Mouse (Mus musculus) liver, adult 2 months (tissue): ENCODE measurements around the gene Sec14l3. TPM values are rescaled to one million over a fixed set of nuclear protein-coding genes. Genes with fewer than 3 reads are reported as not detected.
"Not testable (repeated sequence)": the region's sequence is repeated elsewhere in the genome, so short reads cannot be mapped to it uniquely, and the experiment has no call there.

ENCODE experiments used
- DNase-seq: peaks from one replicate; pipeline ENCODE4 v3.0.0-alpha.2; 2011; ENCODE audit warnings: low read depth, low spot score; ENCODE audit errors: extremely low read depth
- H3K27ac ChIP-seq: fragments of 200-500 bp; replicated peaks from 2 replicates; pipeline ENCODE4 v1.5.1; 2012; ENCODE audit warnings: low read depth, mild to moderate bottlenecking, control low read depth, inconsistent platforms, low read length; ENCODE audit not compliant: insufficient read depth
- H3K27me3 ChIP-seq: fragments of 200-500 bp; 2 replicates; pipeline ENCODE4 v1.6.1; 2012; ENCODE audit warnings: mild to moderate bottlenecking, moderate library complexity, low read length, inconsistent platforms; ENCODE audit not compliant: control insufficient read depth, insufficient read depth
- H3K36me3 ChIP-seq: fragments of 200-500 bp; 2 replicates; pipeline ENCODE4 v1.6.1; 2012; ENCODE audit warnings: low read length, inconsistent platforms; ENCODE audit not compliant: control insufficient read depth, insufficient read depth
- H3K4me1 ChIP-seq: fragments of 200-500 bp; 2 replicates; pipeline ENCODE4 v1.6.1; 2011; ENCODE audit warnings: low read length; ENCODE audit not compliant: control insufficient read depth, insufficient read depth
- H3K4me3 ChIP-seq: fragments of 200-500 bp; 2 replicates; pipeline ENCODE4 v1.5.1; 2011; ENCODE audit warnings: low read depth, mild to moderate bottlenecking, control low read depth, low read length, moderate library complexity; ENCODE audit not compliant: insufficient read depth
- H3K79me2 ChIP-seq: fragments of 200-500 bp; 2 replicates; pipeline ENCODE4 v1.6.1; 2012; ENCODE audit warnings: inconsistent platforms, mild to moderate bottlenecking, low read length, moderate library complexity; ENCODE audit not compliant: control insufficient read depth, insufficient read depth
- H3K9ac ChIP-seq: fragments of 200-500 bp; 2 replicates; pipeline ENCODE4 v1.6.1; 2012; ENCODE audit warnings: low read depth, mild to moderate bottlenecking, control low read depth, inconsistent platforms, low read length
- CTCF ChIP-seq: fragments of 200-500 bp; IDR thresholded peaks from 2 replicates; pipeline ENCODE4 v1.5.1; 2011; ENCODE audit warnings: low read depth, low read length, control low read depth
- POLR2A ChIP-seq: fragments of 200-500 bp; IDR thresholded peaks from 2 replicates; pipeline ENCODE4 v1.6.1; 2011; ENCODE audit warnings: low read length, control low read depth; ENCODE audit not compliant: insufficient read depth; ENCODE audit errors: extremely low read depth
- WGBS: fragments of 180-500 bp; shearing (Covaris S2); methylation state at CpG from one replicate; pipeline ENCODE4 v1.1.7; 2018; 5-methylcytosine and 5-hydroxymethylcytosine counted together
- polyA plus RNA-seq: library from polyadenylated mRNA; depleted of rRNA; stranded (reverse); fragments of >200 nt; gene quantifications from 2 replicates; pipeline ENCODE4 v1.2.3, GENCODE M21; 2012; rRNA removed
- total RNA-seq: library from RNA; depleted of rRNA; stranded (reverse); fragments of >200 nt; gene quantifications from 2 replicates; pipeline ENCODE4 v1.2.3, GENCODE M21; 2014; rRNA removed

Sec14l3 gene
- total RNA-seq = not detected in 2 replicates
- not detected in 2 replicates for polyA plus RNA-seq

DNA sequence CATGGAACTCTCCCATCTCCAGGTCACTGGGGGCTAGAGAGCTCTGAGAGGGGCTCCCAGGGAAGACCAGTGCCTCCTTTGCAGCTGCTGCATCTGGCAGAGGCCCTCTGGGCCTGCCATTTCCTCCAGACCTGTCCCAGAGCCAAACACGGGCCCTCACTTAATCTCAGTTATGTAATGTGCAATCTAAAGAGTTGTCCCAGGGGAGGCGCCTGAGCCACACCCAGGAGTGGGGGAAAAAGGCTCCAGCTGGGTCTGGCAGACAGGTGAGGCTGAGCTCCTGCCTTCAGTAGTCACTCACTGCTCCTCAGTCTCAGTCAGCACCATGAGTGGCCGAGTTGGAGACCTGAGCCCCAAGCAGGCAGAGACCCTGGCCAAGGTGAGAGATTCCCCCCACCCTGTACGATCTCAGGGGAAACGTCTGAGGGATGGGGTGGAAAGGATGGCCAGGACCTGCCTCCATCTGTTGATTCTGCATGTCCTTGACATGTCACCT is at the start of gene Sec14l3:
Gene Sec14l3 (plus strand): TSS at position 215 of the 496 bp plus-strand sequence.
- no peaks in the 10 kb centered on the region for H3K79me2 ChIP-seq
- no peak within 1 kb of the TSS for H3K4me3 ChIP-seq
- no peak within 1 kb of the TSS for H3K27ac ChIP-seq
- TF ChIP-seq CTCF (no peak), POLR2A (no peak)
- H3K4me1 ChIP-seq = no peaks in the 10 kb centered on the region
- H3K27me3 ChIP-seq = no peaks in the 10 kb centered on the region
- WGBS = 38% methylated on average over 5 of the region's 5 CpGs
- H3K9ac ChIP-seq = no peak within 1 kb of the TSS
- no peak for DNase-seq
- H3K36me3 ChIP-seq = no peaks in the 10 kb centered on the region

DNA sequence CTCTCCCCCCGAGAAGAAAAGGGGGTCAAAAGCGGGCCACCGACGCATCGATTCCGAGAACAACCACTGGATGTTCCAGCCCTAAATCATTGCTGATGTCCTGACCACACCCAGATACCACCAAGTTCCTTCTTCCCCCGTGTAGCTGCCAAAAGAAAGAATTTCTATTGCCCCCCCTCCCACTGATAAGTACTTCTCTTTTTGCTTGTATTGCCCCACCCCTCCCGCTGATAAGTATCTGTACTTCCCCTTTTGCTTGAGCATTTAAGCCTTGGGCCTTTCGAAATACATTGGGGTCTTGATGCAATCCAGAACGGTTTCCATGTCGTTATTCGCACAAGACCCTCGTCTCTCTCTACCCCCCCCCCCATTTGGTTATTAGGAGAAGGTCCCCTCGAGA is 48.8 kb upstream of the Sec14l3 start:
- not testable (repeated sequence) for H3K36me3 ChIP-seq, DNase-seq
- WGBS = 88% methylated on average over 14 of the region's 14 CpGs

DNA sequence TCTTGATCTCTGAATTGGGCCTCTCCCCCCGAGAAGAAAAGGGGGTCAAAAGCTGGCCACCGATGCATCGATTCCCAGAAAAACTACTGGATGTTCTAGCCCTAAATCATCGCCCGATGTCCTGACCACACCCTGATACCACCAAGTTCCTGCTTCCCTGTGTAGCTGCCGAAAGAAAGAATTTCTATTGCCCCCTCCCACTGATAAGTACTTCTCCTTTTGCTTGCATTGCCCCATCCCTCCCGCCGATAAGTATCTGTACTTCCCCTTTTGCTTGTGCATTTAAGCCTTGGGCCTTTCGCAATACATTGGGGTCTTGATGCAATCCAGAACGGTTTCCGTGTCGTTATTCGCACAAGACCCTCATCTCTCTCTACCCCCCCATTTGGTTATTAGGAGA is 42.5 kb upstream of the Sec14l3 start:
- not testable (repeated sequence) for H3K4me1 ChIP-seq, H3K27me3 ChIP-seq, H3K27ac ChIP-seq, H3K36me3 ChIP-seq, H3K9ac ChIP-seq, H3K4me3 ChIP-seq, DNase-seq, H3K79me2 ChIP-seq
- WGBS = 84% methylated on average over 13 of the region's 13 CpGs

More for the DNA sequence above, 48.8 kb upstream of the Sec14l3 start:
- not testable (repeated sequence) for H3K27ac ChIP-seq, H3K79me2 ChIP-seq, H3K4me3 ChIP-seq, H3K27me3 ChIP-seq, H3K4me1 ChIP-seq, H3K9ac ChIP-seq

DNA sequence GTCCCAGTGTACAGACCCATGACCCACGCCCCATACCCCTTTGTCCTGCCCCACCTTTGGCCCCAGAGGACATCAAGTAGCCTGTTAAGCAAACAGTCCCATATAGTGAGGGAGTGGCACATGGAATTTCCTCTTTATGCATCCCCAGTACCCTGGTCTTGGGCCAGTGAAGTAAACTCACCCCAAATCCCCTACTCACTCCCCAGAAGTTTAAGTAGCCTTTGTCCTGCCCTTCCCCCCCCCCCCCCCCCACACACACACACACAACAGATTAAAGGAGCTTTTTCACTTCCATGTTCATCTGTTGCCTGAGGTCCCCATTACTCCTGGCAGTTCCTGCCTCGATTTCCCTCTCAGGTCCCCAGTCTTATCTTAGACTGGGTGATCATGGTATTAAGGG is 41.3 kb upstream of the Sec14l3 start:
- no peaks in the 10 kb centered on the region for H3K79me2 ChIP-seq
- TF ChIP-seq CTCF (no peak), POLR2A (no peak)
- H3K4me1 ChIP-seq = no peaks in the 10 kb centered on the region
- no peak overlapping the region for H3K27ac ChIP-seq
- no peak overlapping the region for H3K9ac ChIP-seq
- no peaks in the 10 kb centered on the region for H3K36me3 ChIP-seq
- no peak for DNase-seq
- WGBS = 77% methylated on average over 2 of the region's 2 CpGs
- no peaks in the 10 kb centered on the region for H3K27me3 ChIP-seq
- H3K4me3 ChIP-seq = no peak overlapping the region

DNA sequence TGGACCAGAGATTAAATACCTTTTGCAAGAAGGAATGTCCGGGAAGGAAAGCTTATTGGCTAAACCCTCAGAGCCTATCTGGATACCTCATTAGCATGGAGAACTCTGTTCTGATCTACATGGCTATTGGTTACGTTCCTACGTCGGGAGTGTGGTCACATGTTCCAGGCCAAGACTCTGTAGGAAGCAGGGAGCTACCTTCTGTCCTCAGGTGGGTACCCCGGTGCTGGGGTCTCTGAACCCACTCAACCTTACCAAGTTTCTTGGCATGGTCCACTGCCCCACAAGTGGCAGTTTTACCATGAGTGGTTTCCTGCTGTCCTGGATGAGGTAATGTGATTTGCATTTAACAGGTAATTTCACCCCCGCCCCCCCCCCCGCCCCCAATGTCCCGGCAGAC is 37.6 kb upstream of the Sec14l3 start:
- Histone ChIP-seq H3K79me2 (no peaks in the 10 kb centered on the region), H3K27me3 (no peaks in the 10 kb centered on the region), H3K9ac (no peak overlapping the region), H3K36me3 (no peaks in the 10 kb centered on the region), H3K4me3 (no peak overlapping the region), H3K27ac (no peak overlapping the region), H3K4me1 (peaks cover 3% of the 10 kb centered on the region; the same call in 1 of the 2 replicates)
- DNase-seq = no peak
- TF ChIP-seq CTCF (no peak), POLR2A (no peak)
- 88% methylated on average over 8 of the region's 8 CpGs for WGBS

DNA sequence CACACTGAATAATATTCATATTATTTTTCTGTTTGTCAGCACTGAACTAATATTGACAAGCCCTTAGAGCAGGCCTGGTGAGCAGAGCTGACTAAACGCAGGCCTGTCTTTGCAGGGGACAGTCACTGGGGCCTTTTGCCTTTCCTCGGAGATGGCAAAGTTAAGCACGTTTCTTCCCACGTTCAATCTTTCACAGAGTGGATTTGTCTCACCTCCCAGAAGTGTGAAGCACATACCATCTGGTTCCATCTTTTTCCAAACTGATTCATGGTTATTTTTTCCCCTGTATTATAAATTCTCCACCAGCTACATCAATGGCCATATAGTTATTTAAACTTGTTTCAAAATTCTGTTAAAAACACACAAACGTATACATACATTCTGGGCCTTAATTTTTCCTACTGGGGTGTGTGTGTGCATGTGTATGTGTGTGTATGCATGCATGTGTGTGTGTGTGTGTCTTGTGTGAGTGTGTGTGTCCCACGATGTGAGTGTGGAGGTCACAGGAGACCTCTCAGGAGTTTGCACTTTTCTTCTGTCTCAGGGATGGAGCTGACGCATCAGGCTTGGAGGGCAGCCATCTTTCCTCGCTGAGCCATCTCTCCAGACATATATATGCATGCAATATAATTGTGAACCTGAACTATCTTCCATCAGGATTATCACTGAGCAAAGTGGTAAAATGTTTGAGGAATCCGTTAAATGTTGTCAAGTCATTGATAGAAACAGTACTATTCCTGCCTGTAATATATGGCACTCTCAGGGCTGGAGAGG is 36.9 kb upstream of the Sec14l3 start:
- 70% methylated on average over 9 of the region's 9 CpGs for WGBS
- H3K27ac ChIP-seq = no peak overlapping the region
- H3K4me3 ChIP-seq = no peak overlapping the region
- H3K36me3 ChIP-seq = no peaks in the 10 kb centered on the region
- H3K4me1 ChIP-seq = peaks cover 3% of the 10 kb centered on the region; the same call in 1 of the 2 replicates
- H3K27me3 ChIP-seq = no peaks in the 10 kb centered on the region
- H3K79me2 ChIP-seq = peaks cover 5% of the 10 kb centered on the region; the same call in 1 of the 2 replicates
- DNase-seq = no peak
- H3K9ac ChIP-seq = no peak overlapping the region
- TF ChIP-seq POLR2A = no peak
- TF ChIP-seq CTCF = no peak
